Mouse (Mus musculus) frontal cortex, postnatal 14 days (tissue): Measurements from ENCODE around the gene Atg4a-ps.

Experiments
- DNase-seq, 2 experiments: peaks; one replicate each; pipeline ENCODE4 v3.0.0; 2022; ENCODE audit warnings: low spot score in 2 of 2

Gene Atg4a-ps

GRCm38 (mm10) chr3:103627661-103628060 is 18.2 kb downstream of the Atg4a-ps start:
- DNase-seq, result no peak

GRCm38 (mm10) chr3:103626481-103626880 is 19.4 kb downstream of the Atg4a-ps start:
- no peak for DNase-seq

GRCm38 (mm10) chr3:103625169-103625568 is 20.7 kb downstream of the Atg4a-ps start:
- DNase-seq, result no peak

GRCm38 (mm10) chr3:103624591-103625051 is 21.2 kb downstream of the Atg4a-ps start:
- DNase-seq, result no peak

- no peak for DNase-seq
Measured at GRCm38 (mm10) chr3:103623893-103624470, 21.9 kb downstream of the Atg4a-ps start.

GRCm38 (mm10) chr3:103620101-103620500 is 25.8 kb downstream of the Atg4a-ps start:
- DNase-seq, result no peak

- DNase-seq, result no peak
Measured at GRCm38 (mm10) chr3:103616981-103617380, 28.9 kb downstream of the Atg4a-ps start.

DNA sequence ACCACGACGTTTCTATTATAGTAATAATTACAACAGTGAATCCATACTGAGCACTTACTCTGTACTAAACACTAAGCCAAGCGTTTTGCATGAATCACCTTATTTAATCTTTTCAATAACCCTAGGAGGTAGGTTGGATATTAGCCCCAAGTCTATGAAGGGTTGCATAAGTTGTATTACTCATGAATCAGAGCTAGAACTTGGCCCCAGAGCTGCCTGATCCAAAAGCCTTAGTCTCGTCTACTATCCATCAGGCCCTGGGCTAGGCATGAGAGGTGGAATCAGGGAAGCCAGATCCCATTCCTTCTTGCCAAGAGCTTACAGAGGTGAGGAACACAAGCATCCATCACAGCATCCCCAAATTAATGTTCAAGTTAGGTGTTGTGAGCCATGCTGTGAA is 30.2 kb downstream of the Atg4a-ps start:
- DNase-seq, result no peak

DNA sequence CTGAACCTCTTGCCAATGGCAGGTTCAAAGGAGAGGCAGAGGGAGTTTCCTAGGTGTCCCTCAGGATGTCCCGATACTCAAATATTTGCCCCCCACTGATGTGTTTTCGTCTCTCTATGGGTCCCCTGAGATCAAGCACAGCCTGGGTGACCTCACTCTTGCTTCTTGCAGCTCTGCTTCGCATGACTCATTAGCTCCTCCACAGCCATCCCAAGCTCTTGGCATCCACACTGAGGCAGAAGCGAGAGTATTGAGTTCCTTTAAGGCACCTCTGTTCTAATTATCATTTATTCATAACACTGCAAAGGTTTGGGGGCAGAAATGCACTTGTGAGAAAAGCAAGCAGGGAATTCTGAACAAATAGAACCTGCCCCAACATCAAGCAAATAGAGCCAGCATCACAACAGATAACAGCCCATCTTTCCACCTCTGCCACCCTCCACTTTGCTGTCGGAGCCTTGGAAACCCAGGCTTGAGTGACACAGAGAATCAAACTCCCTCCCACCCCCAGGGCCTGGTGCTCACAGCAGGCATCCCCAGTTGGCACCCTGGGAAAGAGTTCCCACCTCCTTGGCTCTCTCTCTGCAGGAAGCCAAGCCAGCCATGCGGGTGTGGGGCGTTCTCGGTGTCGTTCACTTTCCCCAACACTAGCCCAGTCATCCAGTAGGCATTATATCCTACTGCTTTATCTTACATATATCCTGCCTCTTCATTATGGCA is 33.1 kb downstream of the Atg4a-ps start:
- peak; percentile 18 to 28 for DNase-seq

- no peak for DNase-seq
Measured at GRCm38 (mm10) chr3:103610231-103610630, 35.6 kb downstream of the Atg4a-ps start.

GRCm38 (mm10) chr3:103606660-103607595 is 38.9 kb downstream of the Atg4a-ps start:
- no peak for DNase-seq

DNA sequence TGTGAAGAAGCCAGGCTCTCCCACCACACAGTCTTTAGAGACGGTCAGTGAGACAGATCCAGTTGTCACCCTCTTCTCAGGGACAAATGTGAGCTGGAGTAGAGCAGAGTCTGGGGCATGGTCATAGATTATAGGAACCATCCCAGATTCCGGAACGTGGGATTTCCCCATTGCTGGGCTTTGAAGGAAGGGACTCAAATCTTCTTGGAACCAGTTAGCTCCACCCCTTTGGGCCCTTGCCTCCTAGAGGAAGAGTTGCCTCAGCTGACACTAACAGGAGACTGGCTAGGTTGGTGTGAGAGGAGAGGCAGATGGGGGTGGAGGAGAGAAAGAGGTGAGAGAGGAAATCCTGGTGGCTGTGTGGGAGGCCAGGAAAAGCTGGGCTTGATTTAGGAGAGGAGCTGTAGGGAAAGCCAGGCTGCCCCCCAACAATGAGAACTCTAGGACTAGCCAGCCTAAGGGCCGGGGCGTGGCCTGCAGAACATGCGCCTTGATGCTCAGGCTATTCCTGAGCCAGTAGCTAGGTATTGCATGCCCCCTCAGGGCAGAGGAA is 39.7 kb downstream of the Atg4a-ps start:
- peak in 1 of 2 experiments; percentile 20 for DNase-seq

GRCm38 (mm10) chr3:103601561-103601960 is 44.3 kb downstream of the Atg4a-ps start:
- DNase-seq, result no peak

- DNase-seq, result peak in 1 of 2 experiments; percentile 25
Measured at GRCm38 (mm10) chr3:103601011-103601410, 44.9 kb downstream of the Atg4a-ps start.

- no peak for DNase-seq
Measured at GRCm38 (mm10) chr3:103597586-103597985, 48.3 kb downstream of the Atg4a-ps start.

DNA sequence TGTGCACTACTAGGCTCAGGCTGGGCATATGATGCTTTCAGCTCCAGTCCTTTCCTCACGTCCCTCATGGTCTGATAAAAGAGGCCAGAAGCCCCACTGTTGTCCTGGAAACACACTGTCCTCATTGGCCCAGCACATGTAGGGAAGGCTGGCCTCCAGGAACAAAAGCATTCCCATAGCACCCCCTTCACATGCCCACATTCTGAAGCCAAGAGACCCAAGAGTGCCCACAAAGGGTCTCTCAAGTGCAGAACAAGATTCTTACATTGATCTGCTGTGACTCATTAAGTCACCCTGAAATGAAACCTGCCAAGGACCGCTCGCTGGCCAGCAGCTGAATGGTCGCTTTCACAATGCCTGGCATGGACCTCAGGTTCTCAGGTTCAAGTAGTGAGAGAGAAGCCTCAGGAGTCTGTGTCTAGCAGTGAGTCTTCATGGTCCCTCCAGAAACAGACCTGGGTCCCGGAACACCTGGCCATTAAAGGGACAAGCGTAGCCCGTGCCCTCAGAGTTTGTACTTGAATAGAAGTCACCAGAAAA is 50.5 kb downstream of the Atg4a-ps start:
- no peak for DNase-seq
